Mouse (Mus musculus) ES-Bruce4 (cell line): Measurements from ENCODE around the gene Nkiras1. TPM values are rescaled to one million over a fixed set of nuclear protein-coding genes. Genes with fewer than 3 reads are reported as not detected.

Source experiments
- H3K27ac ChIP-seq: 2 replicates; pipeline ENCODE4 v1.5.1; 2012; ENCODE audit warnings: low read length, inconsistent platforms; ENCODE audit not compliant: insufficient read depth
- H3K27me3 ChIP-seq: 2 replicates; pipeline ENCODE4 v1.6.1; 2012; ENCODE audit warnings: mild to moderate bottlenecking, low read length, inconsistent platforms; ENCODE audit not compliant: control insufficient read depth, poor library complexity, insufficient read depth, severe bottlenecking
- H3K36me3 ChIP-seq: 2 replicates; pipeline ENCODE4 v1.6.1; 2012; ENCODE audit warnings: inconsistent platforms, mild to moderate bottlenecking, low read length, moderate library complexity; ENCODE audit not compliant: control insufficient read depth, poor library complexity, insufficient read depth, severe bottlenecking
- H3K4me1 ChIP-seq: one replicate; pipeline ENCODE4 v1.8.1; 2011; ENCODE audit warnings: low read length; ENCODE audit not compliant: control insufficient read depth, insufficient read depth
- H3K4me3 ChIP-seq: 2 replicates; pipeline ENCODE4 v1.5.1; 2011; ENCODE audit warnings: low read depth, mild to moderate bottlenecking, low read length
- H3K9ac ChIP-seq: 2 replicates; pipeline ENCODE4 v1.6.1; 2012; ENCODE audit warnings: low read depth, mild to moderate bottlenecking, inconsistent platforms; ENCODE audit not compliant: poor library complexity, severe bottlenecking
- H3K9me3 ChIP-seq: replicated peaks from 2 replicates; pipeline ENCODE4 v1.6.1; 2012; ENCODE audit warnings: mild to moderate bottlenecking, low read length, inconsistent platforms; ENCODE audit not compliant: control insufficient read depth, poor library complexity, insufficient read depth, severe bottlenecking
- CTCF ChIP-seq: IDR thresholded peaks from one replicate; pipeline ENCODE4 v1.8.1; 2011; ENCODE audit warnings: low read depth, low read length
- EP300 ChIP-seq: IDR thresholded peaks from 2 replicates; pipeline ENCODE4 v1.6.1; 2011; ENCODE audit warnings: low read depth, low read length; ENCODE audit not compliant: insufficient read depth
- POLR2A ChIP-seq: IDR thresholded peaks from one replicate; pipeline ENCODE4 v1.8.1; 2011; ENCODE audit warnings: low read length; ENCODE audit not compliant: insufficient read depth
- polyA plus RNA-seq: library from polyadenylated mRNA; stranded (reverse); fragments of >200 nt; gene quantifications from 2 replicates; pipeline ENCODE4 v1.2.4, GENCODE M21; 2011; ENCODE audit warnings: low read depth; ENCODE audit not compliant: missing spikeins, insufficient read depth, insufficient read length

Gene Nkiras1
- polyA plus RNA-seq, 1 experiment, result 16.6 TPM

- H3K27ac ChIP-seq, result no peak overlapping the region
Observed at GRCm38 (mm10) chr14:18326968-18327672, 56.2 kb downstream of the Nkiras1 start.

GRCm38 (mm10) chr14:18330789-18331692 lies 60.1 kb downstream of the Nkiras1 start:
- H3K9ac ChIP-seq, result peak overlapping the region; percentile 95
- H3K4me1 ChIP-seq, result peaks cover 2% of the 10 kb centered on the region
- H3K9me3 ChIP-seq, result no peaks in the 10 kb centered on the region
- H3K27ac ChIP-seq, result no peak overlapping the region
- H3K36me3 ChIP-seq, result peaks cover 2% of the 10 kb centered on the region; the same call in 1 of the 2 replicates
- TF ChIP-seq POLR2A (no peak), CTCF (no peak), EP300 (no peak)
- peaks cover 2% of the 10 kb centered on the region for H3K27me3 ChIP-seq
- peak overlapping the region; percentile 62 for H3K4me3 ChIP-seq

More at GRCm38 (mm10) chr14:18326968-18327672, 56.2 kb downstream of the Nkiras1 start:
- peak overlapping the region; percentile 20 for H3K9ac ChIP-seq
- H3K27me3 ChIP-seq, result peaks cover 2% of the 10 kb centered on the region
- TF ChIP-seq POLR2A (no peak), EP300 (no peak), CTCF (no peak)
- peaks cover 2% of the 10 kb centered on the region; the same call in 1 of the 2 replicates for H3K36me3 ChIP-seq
- H3K4me3 ChIP-seq, result peak overlapping the region; percentile 66
- H3K4me1 ChIP-seq, result peaks cover 2% of the 10 kb centered on the region
- no peaks in the 10 kb centered on the region for H3K9me3 ChIP-seq

GRCm38 (mm10) chr14:18331693-18332131 lies 60.8 kb downstream of the Nkiras1 start, which contains the start of gene Ube2e1:
Gene Ube2e1 (minus strand): TSS chr14:18331859.
- TF ChIP-seq EP300 (no peak), POLR2A (no peak), CTCF (no peak)
- Histone ChIP-seq H3K27ac (no peak within 1 kb of the TSS), H3K9me3 (no peaks in the 10 kb centered on the region), H3K9ac (peak within 1 kb of the TSS; percentile 95), H3K4me1 (peaks cover 2% of the 10 kb centered on the region), H3K36me3 (peaks cover 2% of the 10 kb centered on the region; the same call in 1 of the 2 replicates), H3K4me3 (peak within 1 kb of the TSS; percentile 62), H3K27me3 (peaks cover 2% of the 10 kb centered on the region)

Other genes with a start within 250 kb of the Nkiras1 start
- gene Nr1d2, start 32.0 kb upstream of the Nkiras1 start, polyA plus RNA-seq, result 16.1 and 16.3 TPM in 2 replicates
- 1,134 and 1,178 TPM in 2 replicates for gene Rpl15, start 255 bp downstream of the Nkiras1 start, polyA plus RNA-seq
- 128 and 144 TPM in 2 replicates for gene Ube2e1, start 60.7 kb downstream of the Nkiras1 start, polyA plus RNA-seq